Mouse (Mus musculus) central nervous system, embryonic 14 days (tissue): ENCODE results near the gene Wdr59. TPM values are rescaled to one million over a fixed set of nuclear protein-coding genes. Genes with fewer than 3 reads are reported as not detected.

Experiments used
- polyA plus RNA-seq: library from polyadenylated mRNA; depleted of rRNA; stranded (reverse); fragments of >200 nt; gene quantifications from 2 replicates; pipeline ENCODE4 v1.2.3, GENCODE M21; 2012; rRNA removed

Gene Wdr59
- 13.8 and 14.2 TPM in 2 replicates for polyA plus RNA-seq

GRCm38 (mm10) chr8:111521713-111522429 lies at the start of gene Wdr59:
Gene Wdr59 (minus strand): TSS chr8:111522092.

GRCm38 (mm10) chr8:111536031-111536977 lies 14.4 kb upstream of the Wdr59 start, which contains the start of gene Znrf1:
Gene Znrf1 (plus strand): TSS chr8:111536097.

Other genes starting within 250 kb of the Wdr59 start
- gene Rfwd3, start 221.9 kb downstream of the Wdr59 start, polyA plus RNA-seq, result 22.6 and 26.8 TPM in 2 replicates
- gene Mlkl, start 183.9 kb downstream of the Wdr59 start, polyA plus RNA-seq, result 0.41 and 0.80 TPM in 2 replicates
- gene Fa2h, start 128.3 kb downstream of the Wdr59 start, polyA plus RNA-seq, result 0.12 and 0.21 TPM in 2 replicates
- 238 and 239 TPM in 2 replicates for gene Znrf1, start 14.0 kb upstream of the Wdr59 start, polyA plus RNA-seq
- gene Ldhd, start 108.3 kb upstream of the Wdr59 start, polyA plus RNA-seq, result 0.60 and 0.88 TPM in 2 replicates
- gene Zfp1, start 121.3 kb upstream of the Wdr59 start, polyA plus RNA-seq, result 24.1 and 26.2 TPM in 2 replicates
- 0.09 and 0.11 TPM in 2 replicates for gene Ctrb1, start 168.9 kb upstream of the Wdr59 start, polyA plus RNA-seq
- 83.0 and 93.6 TPM in 2 replicates for gene Bcar1, start 221.7 kb upstream of the Wdr59 start, polyA plus RNA-seq